Mouse (Mus musculus) kidney, postnatal 36 days (tissue): ENCODE results near the gene Wdfy1.

Source experiments
- DNase-seq, 2 experiments: peaks; one replicate each; pipeline ENCODE4 v3.0.0; 2021 to 2022; ENCODE audit warnings: mixed read lengths in 2 of 2

The Wdfy1 gene

GRCm38 (mm10) chr1:79760656-79761055 lies 15.3 kb downstream of the Wdfy1 start:
- peak; percentile 85 to 91 for DNase-seq

- no peak for DNase-seq
Measured at GRCm38 (mm10) chr1:79759436-79759972, 16.4 kb downstream of the Wdfy1 start.

GRCm38 (mm10) chr1:79759006-79759405 lies 16.9 kb downstream of the Wdfy1 start:
- DNase-seq = no peak

GRCm38 (mm10) chr1:79757597-79757996 lies 18.3 kb downstream of the Wdfy1 start:
- DNase-seq = no peak

- DNase-seq = peak; percentile 70 to 80
Measured at GRCm38 (mm10) chr1:79757161-79757560, 18.8 kb downstream of the Wdfy1 start.

GRCm38 (mm10) chr1:79756417-79756816 lies 19.5 kb downstream of the Wdfy1 start:
- peak; percentile 50 to 71 for DNase-seq

- DNase-seq = no peak
Measured at GRCm38 (mm10) chr1:79755376-79755775, 20.6 kb downstream of the Wdfy1 start.

- peak in 1 of 2 experiments; percentile 42 for DNase-seq
Measured at GRCm38 (mm10) chr1:79754936-79755335, 21.0 kb downstream of the Wdfy1 start.

- DNase-seq = no peak
Measured at GRCm38 (mm10) chr1:79753456-79753855, 22.5 kb downstream of the Wdfy1 start.

- no peak for DNase-seq
Measured at GRCm38 (mm10) chr1:79752714-79753340, 23.1 kb downstream of the Wdfy1 start.

GRCm38 (mm10) chr1:79752015-79752695 lies 23.8 kb downstream of the Wdfy1 start:
- DNase-seq = no peak

- peak in 1 of 2 experiments; percentile 82 for DNase-seq
Measured at GRCm38 (mm10) chr1:79751186-79751585, 24.8 kb downstream of the Wdfy1 start.

GRCm38 (mm10) chr1:79746056-79746455 lies 29.9 kb downstream of the Wdfy1 start:
- DNase-seq = peak in 1 of 2 experiments; percentile 43

GRCm38 (mm10) chr1:79743385-79743784 lies 32.6 kb downstream of the Wdfy1 start:
- DNase-seq = peak in 1 of 2 experiments; percentile 55

GRCm38 (mm10) chr1:79742949-79743348 lies 33.0 kb downstream of the Wdfy1 start:
- peak; percentile 45 to 68 for DNase-seq

GRCm38 (mm10) chr1:79741002-79741401 lies 34.9 kb downstream of the Wdfy1 start:
- DNase-seq = no peak

- no peak for DNase-seq
Measured at GRCm38 (mm10) chr1:79739726-79740125, 36.2 kb downstream of the Wdfy1 start.

- DNase-seq = no peak
Measured at GRCm38 (mm10) chr1:79736408-79736807, 39.5 kb downstream of the Wdfy1 start.

GRCm38 (mm10) chr1:79734794-79735193 lies 41.1 kb downstream of the Wdfy1 start:
- DNase-seq = no peak

GRCm38 (mm10) chr1:79714152-79714923 lies 61.6 kb downstream of the Wdfy1 start:
- peak; percentile 70 to 79 for DNase-seq

GRCm38 (mm10) chr1:79713081-79713480 lies 62.9 kb downstream of the Wdfy1 start:
- DNase-seq = peak; percentile 50 to 66

GRCm38 (mm10) chr1:79711147-79712126 lies 64.5 kb downstream of the Wdfy1 start:
- DNase-seq = peak; percentile 29 to 51
